Mouse (Mus musculus): ENCODE measurements at regions not wholly inside any gene's neighbourhood (a gene's known extent, or its start where the extent isn't known, plus 50 kb on each side); places are given as distances from the start of the nearest gene placed in this dataset.

- DNase-seq (ENCODE audit: low read depth, low spot score) = no peak
- Histone ChIP-seq H3K27me3 (ENCODE audit: control insufficient read depth in 1 of 2, insufficient read depth in 2 of 2, low read length in 2 of 2) (no peaks in the 10 kb centered on the region), H3K36me3 (ENCODE audit: control insufficient read depth in 1 of 2, insufficient read depth in 2 of 2, low read length in 2 of 2) (peaks cover 0 to 5% of the 10 kb centered on the region in 2 experiments; a peak in 2 of 4 replicates), H3K79me2 (ENCODE audit: control insufficient read depth, insufficient read depth, low read length, poor library complexity) (no peaks in the 10 kb centered on the region), H3K4me1 (ENCODE audit: control insufficient read depth in 1 of 2, insufficient read depth in 2 of 2, low read length in 2 of 2) (peaks cover 0 to 1% of the 10 kb centered on the region in 2 experiments; a peak in 2 of 4 replicates), H3K9ac (ENCODE audit: control insufficient read depth, low read depth, low read length, poor library complexity, severe bottlenecking) (no peak overlapping the region), H3K27ac (ENCODE audit: control insufficient read depth, low read depth, low read length) (no peak overlapping the region), H3K4me3 (ENCODE audit: control insufficient read depth in 1 of 2, insufficient read depth in 1 of 2, low read depth in 2 of 2, low read length in 2 of 2) (no peak overlapping the region), H3K9me3 (replicated peaks; ENCODE audit: insufficient read depth, low read length) (no peaks in the 10 kb centered on the region)
- TF ChIP-seq MEF2A (IDR thresholded peaks at IDR 0.05; ENCODE audit: extremely low read depth, insufficient replicate concordance, low read depth, low read length, poor library complexity, severe bottlenecking) (no peak), GATA1 (IDR thresholded peaks at IDR 0.05; ENCODE audit: low read depth, low read length) (no peak), NRF1 (IDR thresholded peaks at IDR 0.05; ENCODE audit: insufficient read depth, low read depth, low read length, poor library complexity, severe bottlenecking) (no peak), E2F4 (IDR thresholded peaks at IDR 0.05; ENCODE audit: borderline replicate concordance, low read depth, low read length) (no peak), KAT2A (conservative IDR thresholded peaks at IDR 0.05; ENCODE audit: low read depth, low read length) (no peak), SIN3A (IDR thresholded peaks at IDR 0.05; ENCODE audit: low read length) (no peak), UBTF (IDR thresholded peaks at IDR 0.05; ENCODE audit: borderline replicate concordance, insufficient read depth, low read depth, low read length) (no peak), MXI1 (IDR thresholded peaks at IDR 0.05; ENCODE audit: low read depth, low read length) (no peak), GABPA (IDR thresholded peaks at IDR 0.05; ENCODE audit: low read depth, low read length) (no peak), USF2 (IDR thresholded peaks at IDR 0.05; ENCODE audit: borderline replicate concordance in 1 of 2, insufficient read depth in 1 of 2, low read depth in 1 of 2, low read length in 2 of 2) (no peak), USF1 (IDR thresholded peaks at IDR 0.05; ENCODE audit: low read depth, low read length) (no peak), NELFE (IDR thresholded peaks at IDR 0.05; ENCODE audit: low read depth, low read length) (no peak)
Measured at GRCm38 (mm10) chr2:79090273-79090672, 165.0 kb upstream of the Itga4 start.

- DNase-seq (ENCODE audit: low read depth, low spot score) = no peak
- H3K79me2 ChIP-seq (ENCODE audit: control insufficient read depth, insufficient read depth, low read length, poor library complexity) = no peaks in the 10 kb centered on the region
Measured at GRCm38 (mm10) chr2:79094298-79094697, 160.9 kb upstream of the Itga4 start.

More at GRCm38 (mm10) chr2:79094298-79094697, 160.9 kb upstream of the Itga4 start:
- no peak overlapping the region for H3K4me3 ChIP-seq (ENCODE audit: control insufficient read depth in 1 of 2, insufficient read depth in 1 of 2, low read depth in 2 of 2, low read length in 2 of 2)
- TF ChIP-seq TAL1 (IDR thresholded peaks at IDR 0.05; ENCODE audit: low read length) (no peak), RAD21 (IDR thresholded peaks at IDR 0.05; ENCODE audit: low read depth, low read length) (no peak)
- peaks cover 0 to 4% of the 10 kb centered on the region in 2 experiments; a peak in 2 of 4 replicates for H3K36me3 ChIP-seq (ENCODE audit: control insufficient read depth in 1 of 2, insufficient read depth in 2 of 2, low read length in 2 of 2)
- H3K9me3 ChIP-seq (replicated peaks; ENCODE audit: insufficient read depth, low read length) = no peaks in the 10 kb centered on the region
- H3K27ac ChIP-seq (ENCODE audit: control insufficient read depth, low read depth, low read length) = no peak overlapping the region
- H3K4me1 ChIP-seq (ENCODE audit: control insufficient read depth in 1 of 2, insufficient read depth in 2 of 2, low read length in 2 of 2) = peaks cover 0 to 8% of the 10 kb centered on the region in 2 experiments; a peak in 3 of 4 replicates
- no peak overlapping the region for H3K9ac ChIP-seq (ENCODE audit: control insufficient read depth, low read depth, low read length, poor library complexity, severe bottlenecking)
- H3K27me3 ChIP-seq (ENCODE audit: control insufficient read depth in 1 of 2, insufficient read depth in 2 of 2, low read length in 2 of 2) = no peaks in the 10 kb centered on the region

Data from MEL (cell line).